Mouse (Mus musculus) limb, embryonic 15.5 days (tissue): ENCODE data around the gene Cntf. TPM values are rescaled to one million over a fixed set of nuclear protein-coding genes. Genes with fewer than 3 reads are reported as not detected.

Experiments used
- ATAC-seq: fragments of 200-750 bp; cut with Nextera tagmentation; 2 replicates; pipeline ENCODE4 v1.8.0; 2017; ENCODE audit warnings: low read depth, moderate TSS enrichment; ENCODE audit not compliant: insufficient number of reproducible peaks, low FRiP score, low TSS enrichment
- H3K27ac ChIP-seq: fragments of 300-500 bp; sonication (generic); 2 replicates; pipeline ENCODE4 v1.5.1; 2015; ENCODE audit warnings: moderate library complexity, mild to moderate bottlenecking, inconsistent platforms
- H3K27me3 ChIP-seq: fragments of 300-500 bp; sonication (generic); 2 replicates; pipeline ENCODE4 v1.6.1; 2015; ENCODE audit warnings: inconsistent platforms
- H3K36me3 ChIP-seq: fragments of 300-500 bp; sonication (generic); 2 replicates; pipeline ENCODE4 v1.6.1; 2015; ENCODE audit warnings: inconsistent platforms
- H3K4me1 ChIP-seq: fragments of 300-500 bp; sonication (generic); 2 replicates; pipeline ENCODE4 v1.6.1; 2015; ENCODE audit warnings: inconsistent platforms
- H3K4me2 ChIP-seq: fragments of 300-500 bp; sonication (generic); 2 replicates; pipeline ENCODE4 v1.6.1; 2015; ENCODE audit warnings: mild to moderate bottlenecking, inconsistent platforms
- H3K4me3 ChIP-seq: fragments of 300-500 bp; sonication (generic); 2 replicates; pipeline ENCODE4 v1.5.1; 2015; ENCODE audit warnings: mild to moderate bottlenecking, inconsistent platforms
- H3K9ac ChIP-seq: fragments of 300-500 bp; sonication (generic); 2 replicates; pipeline ENCODE4 v1.6.1; 2015; ENCODE audit warnings: inconsistent platforms
- H3K9me3 ChIP-seq: fragments of 300-500 bp; sonication (generic); 2 replicates; pipeline ENCODE4 v1.6.1; 2016; ENCODE audit warnings: inconsistent platforms
- WGBS: fragments of 180-500 bp; shearing (Covaris S2); methylation state at CpG from one replicate; pipeline ENCODE4 v1.1.7; 2015; 5-methylcytosine and 5-hydroxymethylcytosine counted together
- polyA plus RNA-seq: library from polyadenylated mRNA; unstranded; fragments of >200 nt; fragmentation: Nextera tagmentation; extraction: Ambion mirVana; gene quantifications from 2 replicates; pipeline ENCODE4 v1.2.1, GENCODE M21; 2015

Cntf gene
- polyA plus RNA-seq: 0.48 and 0.87 TPM in 2 replicates

GRCm38 (mm10) chr19:12765308-12765707, at the start of gene Cntf:
Gene Cntf (minus strand): TSS chr19:12765632.
- Histone ChIP-seq H3K36me3 (peaks cover 58% of the 10 kb centered on the region), H3K27ac (no peak within 1 kb of the TSS), H3K4me2 (no peak within 1 kb of the TSS), H3K4me3 (no peak within 1 kb of the TSS), H3K9me3 (no peaks in the 10 kb centered on the region), H3K4me1 (no peaks in the 10 kb centered on the region), H3K9ac (no peak within 1 kb of the TSS), H3K27me3 (no peaks in the 10 kb centered on the region)
- ATAC-seq: no peak
- 68% methylated on average over 7 of the region's 7 CpGs for WGBS

- no peak overlapping the region for H3K27ac ChIP-seq
- 70% methylated on average over 1 of the region's 1 CpGs for WGBS
- no peaks in the 10 kb centered on the region for H3K27me3 ChIP-seq
- H3K4me1 ChIP-seq: no peaks in the 10 kb centered on the region
- no peaks in the 10 kb centered on the region for H3K36me3 ChIP-seq
- no peak overlapping the region for H3K4me2 ChIP-seq
- no peak overlapping the region for H3K9ac ChIP-seq
- no peak overlapping the region for H3K4me3 ChIP-seq
- no peak for ATAC-seq
- no peaks in the 10 kb centered on the region for H3K9me3 ChIP-seq
These were observed 48.5 kb upstream of the Cntf start for GRCm38 (mm10) chr19:12813883-12814282.

- H3K27ac ChIP-seq: no peak overlapping the region
- H3K36me3 ChIP-seq: no peaks in the 10 kb centered on the region
- ATAC-seq: no peak
- H3K4me2 ChIP-seq: no peak overlapping the region
- H3K9ac ChIP-seq: no peak overlapping the region
- no peaks in the 10 kb centered on the region for H3K9me3 ChIP-seq
- H3K27me3 ChIP-seq: no peaks in the 10 kb centered on the region
- H3K4me3 ChIP-seq: no peak overlapping the region
- WGBS: 52% methylated on average over 1 of the region's 1 CpGs
- no peaks in the 10 kb centered on the region for H3K4me1 ChIP-seq
These were observed 47.4 kb upstream of the Cntf start for GRCm38 (mm10) chr19:12812644-12813364.

- ATAC-seq: no peak
- H3K27me3 ChIP-seq: no peaks in the 10 kb centered on the region
- no peaks in the 10 kb centered on the region for H3K36me3 ChIP-seq
- WGBS: 71% methylated on average over 2 of the region's 2 CpGs
- no peak overlapping the region for H3K27ac ChIP-seq
- no peak overlapping the region for H3K9ac ChIP-seq
- H3K4me2 ChIP-seq: no peak overlapping the region
- H3K4me1 ChIP-seq: no peaks in the 10 kb centered on the region
- no peaks in the 10 kb centered on the region for H3K9me3 ChIP-seq
- no peak overlapping the region for H3K4me3 ChIP-seq
These were observed 40.8 kb upstream of the Cntf start for GRCm38 (mm10) chr19:12806214-12806613.

GRCm38 (mm10) chr19:12805730-12806129, 40.3 kb upstream of the Cntf start:
- WGBS: 80% methylated on average over 3 of the region's 3 CpGs
- H3K27me3 ChIP-seq: no peaks in the 10 kb centered on the region
- no peaks in the 10 kb centered on the region for H3K4me1 ChIP-seq
- no peaks in the 10 kb centered on the region for H3K9me3 ChIP-seq
- no peak for ATAC-seq
- no peaks in the 10 kb centered on the region for H3K36me3 ChIP-seq
- H3K4me3 ChIP-seq: no peak overlapping the region
- H3K27ac ChIP-seq: no peak overlapping the region
- H3K4me2 ChIP-seq: no peak overlapping the region
- no peak overlapping the region for H3K9ac ChIP-seq

GRCm38 (mm10) chr19:12804237-12804636, 38.8 kb upstream of the Cntf start:
- no peak overlapping the region for H3K4me2 ChIP-seq
- H3K9me3 ChIP-seq: no peaks in the 10 kb centered on the region
- no peaks in the 10 kb centered on the region for H3K36me3 ChIP-seq
- no peaks in the 10 kb centered on the region for H3K27me3 ChIP-seq
- no peak overlapping the region for H3K4me3 ChIP-seq
- no peak overlapping the region for H3K9ac ChIP-seq
- ATAC-seq: no peak
- no peak overlapping the region for H3K27ac ChIP-seq
- 100% methylated on average over 1 of the region's 1 CpGs for WGBS
- H3K4me1 ChIP-seq: no peaks in the 10 kb centered on the region

- no peaks in the 10 kb centered on the region for H3K36me3 ChIP-seq
- no peak for ATAC-seq
- H3K4me1 ChIP-seq: no peaks in the 10 kb centered on the region
- H3K4me2 ChIP-seq: no peak overlapping the region
- WGBS: 75% methylated on average over 3 of the region's 3 CpGs
- no peak overlapping the region for H3K9ac ChIP-seq
- H3K4me3 ChIP-seq: no peak overlapping the region
- no peaks in the 10 kb centered on the region for H3K9me3 ChIP-seq
- no peak overlapping the region for H3K27ac ChIP-seq
- no peaks in the 10 kb centered on the region for H3K27me3 ChIP-seq
These were observed 37.4 kb upstream of the Cntf start for GRCm38 (mm10) chr19:12802830-12803229.

GRCm38 (mm10) chr19:12801046-12801445, 35.6 kb upstream of the Cntf start:
- Histone ChIP-seq H3K27ac (no peak overlapping the region), H3K4me3 (no peak overlapping the region), H3K4me1 (no peaks in the 10 kb centered on the region), H3K36me3 (no peaks in the 10 kb centered on the region), H3K9ac (no peak overlapping the region), H3K27me3 (no peaks in the 10 kb centered on the region), H3K9me3 (no peaks in the 10 kb centered on the region), H3K4me2 (no peak overlapping the region)
- 65% methylated on average over 3 of the region's 3 CpGs for WGBS
- ATAC-seq: no peak

GRCm38 (mm10) chr19:12800621-12801020, 35.2 kb upstream of the Cntf start:
- Histone ChIP-seq H3K27ac (no peak overlapping the region), H3K9me3 (no peaks in the 10 kb centered on the region), H3K4me1 (no peaks in the 10 kb centered on the region), H3K4me3 (no peak overlapping the region), H3K4me2 (no peak overlapping the region), H3K27me3 (no peaks in the 10 kb centered on the region), H3K36me3 (no peaks in the 10 kb centered on the region), H3K9ac (no peak overlapping the region)
- ATAC-seq: no peak
- WGBS: 74% methylated on average over 2 of the region's 2 CpGs

GRCm38 (mm10) chr19:12799081-12799480, 33.6 kb upstream of the Cntf start:
- Histone ChIP-seq H3K9me3 (no peaks in the 10 kb centered on the region), H3K4me1 (no peaks in the 10 kb centered on the region)

GRCm38 (mm10) chr19:12798404-12798803, 33.0 kb upstream of the Cntf start:
- ATAC-seq: no peak
- H3K27me3 ChIP-seq: no peaks in the 10 kb centered on the region
- no peaks in the 10 kb centered on the region for H3K4me1 ChIP-seq
- H3K27ac ChIP-seq: no peak overlapping the region
- no peak overlapping the region for H3K4me3 ChIP-seq
- WGBS: 80% methylated on average over 4 of the region's 4 CpGs
- H3K9ac ChIP-seq: no peak overlapping the region
- no peak overlapping the region for H3K4me2 ChIP-seq
- H3K36me3 ChIP-seq: no peaks in the 10 kb centered on the region
- H3K9me3 ChIP-seq: no peaks in the 10 kb centered on the region

More at GRCm38 (mm10) chr19:12799081-12799480, 33.6 kb upstream of the Cntf start:
- Histone ChIP-seq H3K4me3 (no peak overlapping the region), H3K27ac (no peak overlapping the region), H3K27me3 (no peaks in the 10 kb centered on the region), H3K4me2 (no peak overlapping the region), H3K9ac (no peak overlapping the region), H3K36me3 (no peaks in the 10 kb centered on the region)
- ATAC-seq: no peak
- WGBS: 83% methylated on average over 3 of the region's 3 CpGs

- Histone ChIP-seq H3K4me1 (0 out of 2 replicates have a peak, but pooled peaks cover 2% of the 10 kb centered on the region), H3K36me3 (no peaks in the 10 kb centered on the region), H3K9me3 (no peaks in the 10 kb centered on the region), H3K4me3 (peak overlapping the region; percentile 99), H3K27ac (peak overlapping the region; percentile 100), H3K4me2 (peak overlapping the region; percentile 70), H3K9ac (peak overlapping the region; percentile 50; the same call in 1 of the 2 replicates), H3K27me3 (no peaks in the 10 kb centered on the region)
- WGBS: under 1% methylated on average over 7 of the region's 7 CpGs
- ATAC-seq: no peak
These were observed 31.6 kb upstream of the Cntf start for GRCm38 (mm10) chr19:12797071-12797470.
